Mouse (Mus musculus) liver, adult (tissue): Measurements from ENCODE around the gene Qprt.
"Not testable (repeated sequence)": the region's sequence is repeated elsewhere in the genome, so short reads cannot be mapped to it uniquely, and the experiment has no call there.

Source experiments
- GATA4 ChIP-seq: IDR thresholded peaks from 2 replicates; pipeline ENCODE4 v1.6.1; 2014; ENCODE audit warnings: mild to moderate bottlenecking, low read length; ENCODE audit not compliant: insufficient replicate concordance

Qprt gene

DNA sequence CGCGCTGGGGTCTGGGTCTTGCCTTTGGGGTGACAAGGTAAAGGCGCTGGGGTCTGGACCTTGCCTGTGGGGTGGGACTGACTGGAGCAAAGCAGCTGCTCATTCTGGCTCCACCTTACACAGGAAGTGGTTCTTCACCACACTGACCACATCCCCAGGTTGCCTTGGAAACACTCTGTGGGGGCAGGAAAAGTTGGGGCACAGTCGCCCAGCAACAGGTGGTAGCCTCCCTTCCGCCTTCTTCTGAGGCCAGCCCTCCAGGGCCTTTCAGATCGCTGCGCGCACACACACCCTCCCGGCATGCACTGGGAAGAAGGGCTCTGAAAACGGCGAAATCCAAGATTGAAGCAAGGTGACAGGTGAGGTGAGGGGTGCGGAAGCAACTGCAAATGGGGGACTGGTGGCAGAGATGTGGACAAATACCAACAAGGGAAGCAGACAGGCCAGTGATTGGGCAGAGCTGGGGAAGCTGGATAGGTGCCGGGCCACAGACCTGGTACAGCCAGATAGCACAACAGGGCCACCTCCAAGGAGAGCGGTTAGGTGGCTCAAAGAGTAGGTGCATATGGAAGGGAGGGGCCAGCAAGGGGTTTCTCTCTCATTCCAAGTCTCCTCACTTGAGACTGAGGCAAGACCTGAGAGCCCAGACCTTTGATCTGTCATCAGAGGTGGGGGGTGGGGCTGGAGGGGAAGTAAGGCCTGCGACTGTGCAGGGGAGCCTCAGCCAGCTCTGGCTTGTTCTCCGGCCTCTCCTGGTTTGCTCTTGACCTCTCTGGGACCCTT is 30.7 kb downstream of the Qprt start, which contains the start of gene AI467606:
TSS of gene AI467606 (plus strand) at position 246 of the 783 bp plus-strand sequence.
- no peak for TF ChIP-seq GATA4

DNA sequence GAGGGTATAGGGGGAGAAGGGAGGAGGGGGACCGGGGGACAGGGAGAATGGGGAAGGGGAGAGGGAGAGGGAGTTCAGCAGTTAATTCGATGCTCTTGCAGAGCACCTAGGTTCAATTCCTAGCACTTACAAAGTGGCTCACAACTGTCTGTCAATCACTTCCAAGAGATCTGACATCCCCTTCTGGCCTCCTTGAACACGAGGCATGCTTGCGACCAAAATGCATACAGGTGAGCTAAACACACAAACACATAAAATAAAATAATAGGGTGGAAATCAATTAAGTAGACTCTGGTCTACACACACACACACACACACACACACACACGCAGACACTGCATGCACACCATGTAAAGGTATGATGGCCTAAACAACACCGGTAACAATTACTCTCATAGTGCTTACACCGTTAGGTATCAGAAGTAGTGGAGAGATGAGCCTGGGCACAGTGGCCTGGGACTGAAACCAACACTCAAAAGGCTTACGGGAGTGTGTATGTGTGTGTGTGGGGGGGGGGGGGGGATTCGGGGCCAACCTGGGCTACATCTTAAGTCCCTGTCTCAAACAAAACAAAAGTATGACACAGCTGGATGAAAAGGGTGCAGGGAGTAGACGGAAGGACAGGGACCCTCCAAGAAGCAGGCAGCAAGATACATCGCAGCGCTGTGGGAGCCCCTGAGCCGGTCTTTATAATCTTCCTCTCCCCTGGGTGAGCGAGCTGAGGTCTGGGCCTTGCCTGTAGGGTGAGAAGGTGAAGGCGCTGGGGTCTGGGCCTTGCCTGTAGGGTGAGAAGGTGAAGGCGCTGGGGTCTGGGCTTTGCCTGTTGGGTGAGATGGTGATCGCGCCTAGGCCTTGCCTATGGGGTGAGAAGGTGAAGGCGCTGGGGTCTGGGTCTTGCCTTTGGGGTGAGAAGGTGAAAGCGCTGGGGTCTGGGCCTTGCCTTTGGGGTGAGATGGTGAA is 31.6 kb downstream of the Qprt start:
- TF ChIP-seq GATA4, result no peak

DNA sequence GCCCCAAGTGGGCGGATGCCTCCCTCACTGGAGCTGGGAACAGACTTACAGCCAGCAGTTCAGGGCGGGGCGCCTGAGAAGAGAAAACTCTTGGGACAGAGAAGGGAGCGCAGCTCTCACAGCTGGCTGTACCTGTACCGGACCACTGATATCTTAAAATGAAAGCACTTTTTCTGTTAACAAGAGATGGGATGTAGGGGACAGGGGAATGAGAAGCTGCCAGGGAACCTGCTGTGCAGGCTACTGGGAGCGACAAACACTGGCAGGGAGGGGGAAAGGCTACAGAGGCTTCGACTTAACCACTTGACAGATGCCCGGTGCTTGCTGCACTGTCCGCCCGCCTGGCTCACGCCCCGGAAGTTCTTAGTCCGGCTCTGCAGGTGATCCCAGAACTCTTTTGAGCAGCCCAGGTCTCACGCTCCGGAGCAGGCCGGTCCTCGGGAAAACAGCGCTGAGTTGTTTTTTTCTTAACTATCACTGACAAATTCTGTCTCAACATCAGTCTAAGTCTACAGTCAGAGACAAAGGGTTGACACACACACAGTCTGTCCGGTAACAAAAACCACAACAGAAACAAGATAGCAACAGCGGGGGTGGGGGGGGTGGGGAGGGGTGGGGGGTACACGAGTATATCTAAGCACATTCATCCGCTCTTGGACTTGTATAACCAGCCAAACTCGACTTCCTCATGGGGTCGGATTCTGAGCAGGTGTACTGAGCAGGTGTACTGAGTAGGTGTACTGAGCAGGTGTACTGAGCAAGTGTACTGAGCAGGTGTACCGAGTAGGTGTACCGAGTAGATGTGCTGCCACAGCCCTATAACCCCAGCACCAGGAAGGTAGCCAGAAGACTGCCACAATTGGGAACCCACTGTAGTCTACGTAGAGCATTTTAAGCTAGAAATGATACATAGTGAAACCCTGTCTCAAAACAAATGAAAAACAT is 32.9 kb downstream of the Qprt start:
- no peak for TF ChIP-seq GATA4

DNA sequence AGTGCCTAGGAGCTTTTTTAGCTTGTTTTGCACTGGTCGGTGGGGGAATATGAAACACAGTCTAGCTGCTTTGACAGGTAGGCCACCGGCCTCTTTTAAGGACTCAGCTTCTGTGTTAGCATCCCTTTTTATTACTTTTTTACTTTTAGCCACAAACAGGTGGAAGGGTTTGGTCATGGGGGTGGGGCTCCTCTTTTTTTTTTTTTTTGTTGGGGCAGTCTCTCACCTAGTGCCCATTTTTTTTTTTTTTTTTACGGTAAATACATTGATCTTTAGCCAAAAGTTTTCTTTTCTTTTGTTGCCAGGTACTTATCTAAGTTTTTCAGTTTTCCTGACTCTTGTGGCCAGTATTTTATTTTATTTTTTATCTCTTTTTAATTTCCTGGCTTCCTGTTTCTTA is 33.9 kb downstream of the Qprt start:
- TF ChIP-seq GATA4, result no peak

DNA sequence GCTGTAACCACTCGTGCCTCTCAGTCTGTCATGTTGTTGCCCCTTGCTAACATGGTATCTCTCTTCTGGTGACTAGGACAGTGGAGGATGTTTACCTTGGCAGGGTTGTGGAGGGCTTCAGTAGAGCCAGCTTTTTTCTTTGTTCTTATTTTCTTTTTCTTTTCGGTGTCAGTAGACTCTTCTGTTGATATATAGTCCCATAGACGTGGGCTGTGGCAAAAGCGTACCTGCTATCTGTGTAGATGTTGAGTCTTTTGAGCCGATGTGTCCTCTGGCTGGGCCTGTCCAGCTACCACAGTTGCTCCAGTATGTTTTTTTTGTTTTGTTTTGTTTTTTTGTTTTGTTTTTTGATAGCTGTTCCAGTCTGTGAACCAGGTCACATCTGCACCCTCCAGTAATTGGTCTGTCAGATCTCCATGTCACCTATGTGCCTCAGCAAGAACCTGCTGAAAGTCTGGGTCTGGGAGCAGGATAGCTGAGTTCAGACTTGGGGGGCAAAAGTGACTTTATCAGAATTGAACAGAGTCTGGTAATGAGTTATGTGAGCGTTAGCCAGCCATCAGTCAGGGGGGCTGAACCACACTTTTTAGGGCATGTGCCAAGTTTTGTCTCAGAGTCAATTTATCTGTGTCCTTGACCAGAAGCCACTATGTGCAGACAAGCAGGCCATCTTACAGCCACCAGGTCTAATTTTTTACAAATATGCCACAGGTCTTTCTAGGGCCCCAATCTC is 34.6 kb downstream of the Qprt start, which contains the start of gene Zg16:
TSS of gene Zg16 (minus strand) at position 51 of the 733 bp plus-strand sequence.
- not testable (repeated sequence) for TF ChIP-seq GATA4

DNA sequence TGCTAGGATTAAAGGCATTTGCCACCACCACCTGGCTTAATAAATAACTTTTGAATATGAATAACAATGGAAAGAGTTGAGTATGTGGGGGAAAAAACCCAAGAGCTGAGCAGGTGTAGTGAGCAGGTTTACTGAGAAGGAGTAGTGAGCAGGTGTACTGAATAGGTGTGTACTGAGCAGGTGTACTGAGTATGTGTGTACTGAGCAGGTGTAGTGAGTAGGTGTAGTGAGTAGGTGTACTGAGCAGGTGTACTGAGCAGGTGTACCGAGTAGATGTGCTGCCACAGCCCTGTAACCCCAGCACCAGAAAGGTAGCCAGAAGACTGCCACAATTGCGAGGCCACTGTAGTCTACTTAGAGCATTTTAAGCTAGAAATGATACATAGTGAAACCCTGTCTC is 37.2 kb downstream of the Qprt start:
- no peak for TF ChIP-seq GATA4

DNA sequence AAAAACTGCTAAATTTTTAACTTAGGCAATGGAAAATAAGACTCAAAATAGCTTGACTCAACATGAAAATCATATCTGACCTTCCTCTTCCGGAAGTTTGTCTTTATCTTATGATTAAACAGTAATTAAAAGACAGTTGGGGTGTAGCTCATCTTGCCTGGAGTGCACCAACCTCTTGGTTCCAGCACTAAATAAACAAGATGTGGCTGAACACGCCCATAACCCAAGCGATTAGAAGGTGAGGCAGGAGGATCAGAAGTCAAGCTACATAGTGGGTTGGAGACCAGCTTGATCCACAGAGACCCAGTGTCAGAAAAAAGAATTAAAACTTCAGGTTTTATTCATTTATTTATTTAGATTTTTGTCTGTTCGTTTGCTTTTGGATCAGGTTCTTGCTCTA is 38.3 kb downstream of the Qprt start:
- TF ChIP-seq GATA4, result no peak

DNA sequence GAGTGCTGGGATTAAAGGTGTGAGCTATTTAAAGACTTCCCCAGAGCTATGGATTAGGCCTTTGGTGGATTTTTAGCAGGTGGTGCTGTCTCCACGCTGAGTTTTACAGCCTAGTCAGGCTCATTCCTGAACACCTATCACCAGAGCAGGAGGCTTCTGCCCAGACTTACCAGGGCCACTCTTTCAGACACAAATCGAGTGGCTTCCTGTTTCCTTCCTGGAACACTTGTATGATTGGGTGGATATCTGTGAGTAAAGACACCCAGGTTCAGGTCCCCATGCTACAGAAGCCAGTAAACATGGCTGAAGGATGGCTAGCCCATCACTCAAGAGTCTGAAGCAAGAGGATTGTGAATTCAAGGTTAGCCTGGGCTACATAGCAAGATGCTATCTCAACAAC is 39.0 kb downstream of the Qprt start:
- TF ChIP-seq GATA4, result no peak

DNA sequence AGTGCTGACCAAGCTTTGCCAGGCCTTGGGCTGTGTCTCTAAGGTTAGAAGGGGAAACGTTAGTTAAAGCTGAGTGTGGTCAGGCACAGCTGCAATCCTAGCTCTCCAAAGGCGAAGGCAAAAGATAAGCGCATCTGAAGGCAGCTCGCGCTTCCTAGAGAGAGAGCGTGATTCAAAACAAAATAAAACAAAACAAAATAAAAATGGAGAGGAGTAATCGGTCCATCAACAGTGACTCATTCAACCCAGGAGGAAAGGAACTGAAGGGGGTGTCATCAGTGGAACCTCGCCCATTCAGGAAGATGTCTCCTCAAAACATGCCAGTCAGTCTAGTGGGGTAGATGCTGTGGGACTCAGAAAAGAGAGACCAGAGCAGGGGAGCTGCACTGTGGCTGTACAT is 39.8 kb downstream of the Qprt start:
- no peak for TF ChIP-seq GATA4

DNA sequence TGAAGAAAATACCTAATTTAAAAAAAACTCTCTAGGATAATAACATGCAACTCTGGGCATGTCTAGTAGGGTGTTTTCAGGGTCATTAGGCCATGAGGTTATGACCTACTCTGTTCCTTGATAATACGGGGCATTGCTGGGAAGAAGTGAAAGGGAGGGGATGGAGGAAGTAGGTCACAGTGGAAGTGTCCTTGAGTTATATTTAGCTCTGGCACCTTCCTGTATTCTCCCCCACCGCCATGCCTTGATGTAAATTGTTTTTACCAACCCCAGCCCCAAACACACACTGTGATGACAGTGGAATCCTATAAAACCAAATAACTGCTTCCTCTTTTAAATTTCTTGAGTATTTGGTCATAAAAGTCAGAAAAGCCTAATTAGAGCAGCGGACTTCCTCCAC is 42.0 kb downstream of the Qprt start:
- no peak for TF ChIP-seq GATA4

DNA sequence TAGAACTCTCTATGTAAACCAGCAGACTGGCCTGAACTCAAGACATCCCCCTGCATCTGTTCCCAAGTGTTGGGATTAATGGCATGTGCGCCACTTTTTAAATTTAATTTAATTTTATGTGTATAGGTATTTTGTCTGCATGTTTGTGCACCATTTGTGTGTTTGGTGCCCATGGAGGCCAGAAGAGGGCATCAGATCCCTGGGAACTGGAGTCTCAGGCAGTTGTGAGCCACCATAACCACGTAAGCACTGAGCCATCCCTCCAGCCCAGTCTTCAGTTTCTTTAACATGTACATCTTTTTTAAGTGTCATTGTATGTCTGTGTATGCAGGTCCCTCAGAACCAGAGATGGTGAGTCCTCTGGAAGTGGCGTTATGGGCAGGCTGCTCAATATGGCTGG is 44.3 kb downstream of the Qprt start:
- no peak for TF ChIP-seq GATA4

DNA sequence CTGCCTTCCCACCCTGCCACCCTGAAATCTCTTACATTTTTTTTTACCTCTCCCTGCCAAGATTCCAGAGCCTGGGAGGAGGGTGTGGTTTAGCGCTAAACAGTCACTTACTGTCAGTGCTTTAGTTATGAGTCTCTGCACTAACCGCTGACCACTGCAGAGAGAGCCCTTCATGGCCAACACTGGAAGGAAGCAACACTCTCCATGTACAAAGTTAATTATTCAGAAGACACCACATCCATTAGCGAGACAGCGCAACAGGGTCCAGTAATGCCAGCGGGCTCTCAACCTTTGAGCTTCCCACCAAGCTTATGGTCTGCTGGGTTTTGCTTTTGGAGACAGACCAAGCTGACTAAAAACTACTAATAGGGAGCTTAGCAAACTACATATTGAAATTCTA is 45.8 kb downstream of the Qprt start:
- TF ChIP-seq GATA4, result no peak

DNA sequence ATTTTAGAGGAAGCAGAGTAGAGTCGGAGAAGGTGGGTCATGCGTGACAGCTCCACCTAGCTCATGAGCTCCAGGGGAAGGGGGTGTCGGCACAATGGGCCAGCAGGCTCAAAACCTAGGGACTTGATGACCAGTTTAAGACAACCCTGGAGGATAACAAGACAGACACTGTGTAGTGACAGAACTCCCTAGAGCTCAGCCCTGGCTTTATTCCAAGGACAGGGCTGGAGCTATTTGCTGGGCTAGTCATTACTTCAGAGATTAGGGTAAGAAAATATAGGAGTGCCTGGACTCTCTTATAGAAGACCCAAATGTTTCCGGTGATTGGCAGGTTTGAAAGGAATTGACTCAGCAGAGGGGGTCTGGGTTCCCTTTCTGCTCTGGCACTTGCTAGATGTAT is 48.8 kb downstream of the Qprt start:
- no peak for TF ChIP-seq GATA4

DNA sequence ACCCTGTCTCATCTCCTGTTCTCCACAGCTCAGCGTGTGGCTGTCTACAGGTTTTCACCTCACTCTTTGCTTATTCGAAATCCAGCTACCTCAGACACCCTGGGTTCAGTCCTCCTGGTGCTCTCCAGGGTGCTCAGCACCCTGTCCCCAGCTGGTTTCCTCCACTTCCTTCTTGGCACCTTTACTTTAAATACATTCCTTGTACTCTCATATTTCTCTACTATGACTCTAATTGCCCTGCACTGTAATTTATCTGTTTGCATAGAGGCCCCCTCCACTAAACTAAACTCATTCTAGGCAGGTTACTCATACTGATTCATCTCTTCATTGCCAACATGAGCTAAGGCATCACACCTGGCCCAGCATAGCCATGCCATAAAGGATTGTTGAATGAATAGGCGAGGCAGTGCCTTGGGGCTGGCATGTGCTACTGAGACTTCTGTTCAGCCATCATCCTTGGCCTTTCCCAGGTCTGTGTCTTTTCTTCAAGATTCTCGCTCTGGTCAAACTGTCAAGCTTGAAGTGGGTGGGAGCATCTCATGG is 51.1 kb downstream of the Qprt start:
- TF ChIP-seq GATA4, result no peak
